Mouse (Mus musculus) Muller cell, postnatal 12 days (primary cell): ENCODE measurements at regions not wholly inside any gene's neighbourhood (a gene's known extent, or its start where the extent isn't known, plus 50 kb on each side); places are given as distances from the start of the nearest gene placed in this dataset.
"Not testable (repeated sequence)": the region's sequence is repeated elsewhere in the genome, so short reads cannot be mapped to it uniquely, and the experiment has no call there.

Experiments used
- DNase-seq: peaks from one replicate; pipeline ENCODE4 v3.0.0-alpha.2; 2015; ENCODE audit errors: inconsistent ontology term

DNA sequence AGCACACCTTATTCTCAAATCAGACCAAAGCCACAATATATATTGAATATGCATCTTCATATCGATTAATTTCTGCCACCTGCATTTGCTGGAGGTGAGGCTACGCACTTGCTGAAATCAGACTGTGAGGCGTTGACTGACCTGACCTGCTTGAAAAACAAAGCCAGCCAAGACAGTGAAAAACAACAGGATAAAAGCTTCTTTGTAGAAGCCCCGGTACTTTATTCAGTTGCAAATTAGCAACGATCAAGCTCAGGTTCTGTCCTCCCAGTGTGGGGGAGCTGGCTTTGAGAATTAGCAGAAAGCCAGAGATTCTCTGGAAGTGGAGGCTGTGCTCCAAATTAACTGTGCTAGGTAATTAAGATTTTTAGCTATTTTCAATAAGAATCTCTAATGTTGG lies 100.6 kb downstream of the Vmn2r79 start:
- DNase-seq = no peak

DNA sequence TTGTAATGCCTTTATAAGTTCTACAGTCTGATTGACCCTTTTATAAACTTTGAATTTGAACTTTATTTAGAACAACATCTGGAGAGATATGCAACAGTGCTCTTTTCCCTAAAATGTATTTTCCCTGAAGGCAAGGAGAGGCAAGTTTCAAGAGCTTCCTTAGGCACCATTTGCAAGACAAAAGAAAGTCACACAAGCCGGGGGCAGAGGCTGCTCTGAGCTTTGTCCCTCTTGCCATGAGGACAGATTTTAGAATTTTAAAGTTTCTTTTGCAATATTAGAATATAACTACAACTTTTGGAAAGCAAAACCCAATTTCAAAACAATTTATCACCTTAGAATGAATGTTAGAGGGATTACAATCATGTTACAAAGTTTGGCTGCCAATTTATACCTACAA lies 103.7 kb downstream of the Vmn2r79 start:
- DNase-seq = not testable (repeated sequence)

DNA sequence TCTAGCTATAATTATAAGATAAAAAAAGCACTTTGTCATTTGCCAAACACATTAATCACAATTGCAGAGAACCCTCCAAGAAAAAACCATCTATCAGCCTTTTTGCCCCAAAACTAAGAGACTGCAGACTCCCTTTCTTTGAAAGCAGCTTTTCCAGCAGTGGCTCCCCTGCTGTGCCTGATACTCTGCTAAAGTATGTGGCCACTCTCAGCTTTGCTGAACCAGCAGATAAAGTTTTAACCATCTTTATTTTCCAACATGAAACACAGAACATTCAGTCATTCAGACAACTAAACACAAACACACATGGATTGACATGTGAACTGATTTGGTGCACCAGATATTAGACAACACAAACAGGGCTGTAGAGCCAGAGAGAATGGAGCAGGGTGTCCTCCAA lies 104.5 kb downstream of the Vmn2r79 start:
- not testable (repeated sequence) for DNase-seq

DNA sequence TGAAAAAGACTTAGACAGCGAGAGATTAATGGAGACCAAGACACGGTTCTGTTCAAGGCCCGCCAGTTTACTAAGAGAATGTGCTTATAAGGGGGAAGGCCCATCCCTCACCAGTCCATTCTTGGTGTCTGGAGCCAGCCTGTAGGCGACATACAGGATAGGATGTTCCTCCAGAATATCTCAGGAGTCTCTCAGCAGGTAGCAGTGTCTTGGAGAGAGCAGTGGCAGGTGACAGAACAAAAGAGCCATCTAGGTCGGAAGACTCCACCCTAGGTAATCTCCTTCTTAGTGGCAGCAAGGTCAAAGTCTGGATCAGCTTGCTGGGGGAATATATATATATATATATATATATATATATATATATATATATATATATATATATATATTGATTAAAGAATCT lies 105.4 kb downstream of the Vmn2r79 start:
- DNase-seq = not testable (repeated sequence)

DNA sequence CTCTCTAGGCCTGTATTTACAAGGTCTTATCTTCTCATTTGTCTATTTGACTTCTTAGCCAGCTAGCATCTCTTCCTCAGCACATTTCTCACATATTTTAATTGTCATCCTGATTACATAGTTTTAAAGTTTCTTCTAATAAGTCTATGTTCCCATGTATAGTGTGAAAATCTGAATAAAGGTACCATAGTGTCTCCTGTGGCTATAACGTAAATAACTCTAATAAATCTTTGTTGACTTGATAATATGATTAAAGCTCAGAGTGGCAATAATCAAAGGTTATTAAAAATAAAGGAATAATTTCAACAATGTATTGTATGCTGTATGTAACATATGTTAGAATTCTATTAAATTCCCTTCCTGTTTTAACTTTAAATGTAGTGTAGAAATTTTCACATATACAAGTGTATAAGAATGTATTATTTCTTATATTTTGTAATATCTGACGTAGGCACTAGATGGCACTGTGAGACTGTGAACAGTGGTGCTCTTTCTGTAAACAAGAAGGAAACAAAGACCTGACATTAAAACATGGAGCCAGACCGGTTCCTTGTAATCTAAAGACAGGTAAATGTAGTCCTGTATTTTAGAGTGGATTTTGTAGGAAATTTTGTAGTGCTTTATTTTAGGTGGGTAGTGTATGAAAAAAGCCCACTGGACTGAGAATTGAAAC lies 114.5 kb downstream of the Vmn2r79 start:
- DNase-seq = peak; percentile 31

DNA sequence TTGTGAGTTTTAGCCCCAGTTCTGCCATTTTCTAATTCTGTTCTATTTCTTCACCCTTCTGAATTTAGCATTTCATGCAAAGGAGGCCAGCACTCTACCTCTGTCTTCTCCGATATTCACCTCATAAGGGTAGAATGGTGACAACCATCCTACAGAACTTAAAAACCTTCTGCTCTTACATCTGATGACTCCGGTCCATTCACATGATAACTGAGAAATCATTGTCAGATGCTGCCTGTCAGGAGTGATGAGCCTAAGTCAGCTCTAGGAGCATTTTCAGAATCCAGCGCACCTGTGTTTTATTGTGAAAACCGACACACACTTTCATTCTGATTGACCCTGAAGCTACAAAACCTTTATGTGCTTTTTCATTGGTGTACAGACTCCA lies 115.1 kb downstream of the Vmn2r79 start:
- no peak for DNase-seq

DNA sequence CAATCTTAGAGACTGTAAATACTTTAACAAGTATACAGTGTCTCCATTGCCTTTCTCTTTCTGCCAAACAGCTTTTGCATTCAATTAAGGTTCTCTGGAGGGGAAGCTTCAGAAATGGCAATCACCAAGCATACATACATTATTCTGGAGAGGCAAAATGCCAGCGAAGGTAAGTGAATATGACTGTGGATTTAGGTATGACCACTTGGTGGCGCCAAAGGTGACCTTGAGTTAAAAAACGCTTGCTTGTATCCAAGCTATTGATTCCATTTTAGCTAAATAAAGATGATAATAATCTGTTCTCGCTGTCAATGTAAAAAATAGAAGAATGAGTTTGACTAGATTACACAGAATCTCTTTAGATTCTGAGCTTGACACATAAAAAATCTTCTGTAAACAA lies 117.7 kb downstream of the Vmn2r79 start:
- peak; percentile 9 for DNase-seq

DNA sequence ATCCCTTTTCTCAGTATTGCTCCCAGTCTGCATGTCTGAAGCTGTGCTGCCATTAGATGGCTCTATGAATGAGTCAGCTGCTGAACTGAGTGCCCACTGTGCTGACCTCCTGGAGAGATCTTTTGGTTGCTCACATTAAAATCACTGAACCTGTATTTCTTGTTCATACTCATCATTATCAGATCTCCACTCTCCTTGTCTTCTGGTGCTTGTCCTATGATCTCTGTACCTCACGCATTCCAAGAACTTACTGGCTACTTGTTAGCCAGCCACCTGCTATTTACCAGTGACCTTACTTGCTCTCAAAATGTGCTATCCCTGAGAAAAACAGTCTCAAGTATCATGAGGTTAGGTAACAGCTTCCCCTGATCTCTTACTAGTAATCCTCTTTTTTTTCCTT lies 123.4 kb upstream of the Nox4 start:
- DNase-seq = peak; percentile 24

DNA sequence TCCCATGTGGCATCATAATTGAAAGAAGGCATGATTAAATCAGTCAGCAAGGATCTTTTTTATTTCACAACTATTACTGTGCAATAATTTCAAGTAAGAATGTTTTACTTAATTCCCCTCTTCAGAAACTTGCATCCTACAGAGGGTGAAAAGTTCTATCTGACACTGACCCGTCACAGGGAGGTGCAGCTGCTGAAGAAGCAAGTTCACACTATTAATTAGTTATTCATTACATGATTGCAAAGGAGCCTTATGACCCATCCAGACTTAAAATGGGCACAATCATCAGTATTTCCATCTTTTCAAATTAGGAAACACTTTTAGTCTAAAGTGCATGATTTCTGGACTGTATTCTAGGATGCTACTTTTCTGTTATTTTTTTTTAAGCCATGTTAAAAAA lies 100.0 kb upstream of the Nox4 start:
- no peak for DNase-seq

DNA sequence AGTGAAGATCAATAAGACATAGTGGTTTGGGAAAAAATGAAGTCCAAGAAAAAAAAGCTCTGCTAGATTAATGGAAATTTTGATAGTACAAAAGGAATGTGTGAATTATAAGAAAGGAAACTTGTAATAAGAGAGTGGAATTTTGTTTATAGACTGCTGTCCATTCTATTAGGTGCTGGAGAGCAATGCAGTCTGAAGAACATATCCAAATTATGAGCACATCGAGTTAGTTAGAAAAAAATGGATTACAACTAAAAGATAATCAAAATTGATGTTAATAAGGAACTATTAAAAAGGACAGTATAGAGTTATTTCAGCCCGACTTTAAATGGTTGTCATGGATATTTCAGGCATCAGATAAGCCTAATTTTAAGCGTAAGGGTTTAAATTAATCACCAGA lies 98.2 kb upstream of the Nox4 start:
- peak; percentile 6 for DNase-seq

DNA sequence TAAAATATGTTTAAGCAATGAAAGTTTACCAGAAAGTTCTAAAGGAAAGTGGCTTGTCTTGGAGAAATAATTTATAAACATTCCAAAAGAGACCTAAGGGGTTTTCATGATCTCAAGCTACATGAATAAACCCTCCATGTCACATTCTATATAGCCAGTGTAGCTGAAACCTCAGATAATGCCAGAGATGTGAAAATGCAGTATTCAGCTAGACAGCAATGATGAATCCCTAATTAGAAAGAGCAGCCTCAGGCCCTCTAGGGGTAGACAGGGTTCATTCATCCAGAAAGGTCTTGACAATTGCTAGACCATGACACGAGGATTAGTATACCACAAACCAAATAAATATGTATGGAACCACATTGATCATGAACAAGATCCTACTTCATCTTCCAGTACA lies 97.2 kb upstream of the Nox4 start:
- DNase-seq = peak; percentile 59

DNA sequence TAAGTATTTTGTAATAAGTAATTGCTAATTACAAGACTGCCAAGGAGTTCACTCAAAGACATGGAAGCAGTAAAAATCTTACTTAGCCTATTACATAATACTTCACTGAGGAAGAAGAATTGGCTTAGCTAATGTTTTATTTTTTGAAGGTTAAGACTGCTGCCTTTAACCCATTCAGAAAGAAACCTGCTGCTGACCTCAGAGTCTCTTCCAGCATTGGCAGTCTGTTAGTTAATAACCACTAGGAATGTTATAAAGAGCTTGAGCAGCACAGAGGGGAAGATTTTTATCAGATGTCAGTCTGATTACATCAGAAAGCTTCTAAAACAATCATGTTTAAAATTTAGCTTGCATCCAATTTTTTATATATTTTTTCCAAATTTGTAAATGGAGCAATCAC lies 94.9 kb upstream of the Nox4 start:
- peak; percentile 21 for DNase-seq

DNA sequence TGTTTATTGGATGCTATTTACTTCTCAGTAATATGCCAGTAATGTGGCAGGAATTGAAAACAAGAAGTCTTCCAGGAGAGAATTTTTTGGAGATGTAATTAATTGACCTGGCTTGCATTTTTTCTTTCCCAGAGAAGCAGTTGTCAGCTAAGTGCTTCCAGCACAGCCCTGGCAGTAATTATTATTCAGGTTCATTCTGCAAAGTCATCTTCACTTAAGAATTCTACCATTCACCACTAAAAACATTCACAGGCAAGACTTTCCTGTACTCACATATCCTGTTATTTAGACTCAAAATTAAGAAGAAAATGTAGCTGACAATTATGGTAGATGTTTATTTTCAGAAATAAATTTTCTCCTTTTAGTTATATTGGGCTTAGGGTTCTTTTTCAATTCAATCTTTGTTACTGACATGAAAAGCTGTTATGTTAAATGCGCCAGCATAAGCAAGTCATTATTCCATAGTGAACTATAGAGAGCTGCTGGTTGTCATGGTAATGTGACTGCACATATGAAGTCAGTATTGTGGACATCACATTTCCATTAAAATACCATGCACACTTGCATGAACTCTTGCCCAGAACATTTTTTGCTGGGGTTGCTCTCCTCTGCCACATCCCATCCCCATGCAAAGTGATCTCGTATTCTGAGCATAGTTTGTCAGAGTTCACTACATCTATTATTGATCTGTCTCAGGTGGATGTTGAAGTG lies 59.3 kb upstream of the Nox4 start:
- DNase-seq = no peak

DNA sequence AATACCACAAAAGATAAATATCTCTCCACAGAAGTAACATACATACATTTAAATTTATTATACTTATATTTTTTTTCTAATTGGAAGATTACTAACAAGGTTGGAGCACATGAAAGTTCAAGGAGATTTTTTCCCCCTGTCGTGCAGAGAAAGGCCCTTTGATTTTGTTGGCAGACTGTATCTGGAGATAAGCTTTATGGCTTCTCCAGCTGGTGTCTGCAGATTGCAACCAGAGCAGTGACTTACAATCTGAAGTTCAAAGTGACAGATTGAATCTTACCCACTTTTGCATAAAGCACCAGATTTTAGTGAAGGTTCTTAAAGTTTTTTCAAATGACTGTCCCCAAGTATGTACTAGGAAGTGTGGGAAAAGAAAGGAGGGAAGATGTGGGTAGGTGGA lies 50.2 kb upstream of the Nox4 start:
- no peak for DNase-seq
